Mouse (Mus musculus) neural tube, embryonic 14.5 days (tissue): ENCODE data around the gene Rd3l. TPM values are rescaled to one million over a fixed set of nuclear protein-coding genes. Genes with fewer than 3 reads are reported as not detected.

ENCODE experiments used
- ATAC-seq: fragments of 200-750 bp; cut with Nextera tagmentation; 2 replicates; pipeline ENCODE4 v1.8.0; 2017; ENCODE audit warnings: low read depth, mild to moderate bottlenecking, moderate TSS enrichment, moderate library complexity
- H3K27ac ChIP-seq: fragments of 300-500 bp; sonication (generic); 2 replicates; pipeline ENCODE4 v1.5.1; 2014; ENCODE audit warnings: low read depth, mild to moderate bottlenecking, control low read depth, low read length, moderate library complexity, mixed read lengths
- H3K27me3 ChIP-seq: fragments of 300-500 bp; sonication (generic); 2 replicates; pipeline ENCODE4 v1.6.1; 2014; ENCODE audit warnings: low read length; ENCODE audit not compliant: control insufficient read depth, insufficient read depth
- H3K36me3 ChIP-seq: fragments of 300-500 bp; sonication (generic); 2 replicates; pipeline ENCODE4 v1.6.1; 2014; ENCODE audit warnings: low read length, mixed read lengths; ENCODE audit not compliant: control insufficient read depth, insufficient read depth
- H3K4me1 ChIP-seq: fragments of 300-500 bp; sonication (generic); 2 replicates; pipeline ENCODE4 v1.6.1; 2014; ENCODE audit warnings: low read length; ENCODE audit not compliant: control insufficient read depth, insufficient read depth
- H3K4me2 ChIP-seq: fragments of 300-500 bp; sonication (generic); 2 replicates; pipeline ENCODE4 v1.6.1; 2014; ENCODE audit warnings: mild to moderate bottlenecking, low read depth, low read length, control low read depth
- H3K4me3 ChIP-seq: fragments of 300-500 bp; sonication (generic); 2 replicates; pipeline ENCODE4 v1.5.1; 2014; ENCODE audit warnings: low read depth, low read length, control low read depth, mixed read lengths
- H3K9ac ChIP-seq: fragments of 300-500 bp; sonication (generic); replicated peaks from 2 replicates; pipeline ENCODE4 v1.6.1; 2014; ENCODE audit warnings: low read depth, mild to moderate bottlenecking, control low read depth, low read length, mixed read lengths
- H3K9me3 ChIP-seq: fragments of 300-500 bp; sonication (generic); 2 replicates; pipeline ENCODE4 v1.6.1; 2016; ENCODE audit warnings: low read length; ENCODE audit not compliant: control insufficient read depth
- WGBS: fragments of 180-500 bp; shearing (Covaris S2); extraction: QIAGEN DNeasy Blood & Tissue Kit; methylation state at CpG from one replicate; pipeline ENCODE4 v1.1.7; 2014; 5-methylcytosine and 5-hydroxymethylcytosine counted together
- polyA plus RNA-seq: library from polyadenylated mRNA; unstranded; fragments of >200 nt; fragmentation: Nextera tagmentation; extraction: Ambion mirVana; gene quantifications from 2 replicates; pipeline ENCODE4 v1.2.1, GENCODE M21; 2014

The Rd3l gene
- polyA plus RNA-seq, 1 experiment from 2014 or later = not detected

DNA sequence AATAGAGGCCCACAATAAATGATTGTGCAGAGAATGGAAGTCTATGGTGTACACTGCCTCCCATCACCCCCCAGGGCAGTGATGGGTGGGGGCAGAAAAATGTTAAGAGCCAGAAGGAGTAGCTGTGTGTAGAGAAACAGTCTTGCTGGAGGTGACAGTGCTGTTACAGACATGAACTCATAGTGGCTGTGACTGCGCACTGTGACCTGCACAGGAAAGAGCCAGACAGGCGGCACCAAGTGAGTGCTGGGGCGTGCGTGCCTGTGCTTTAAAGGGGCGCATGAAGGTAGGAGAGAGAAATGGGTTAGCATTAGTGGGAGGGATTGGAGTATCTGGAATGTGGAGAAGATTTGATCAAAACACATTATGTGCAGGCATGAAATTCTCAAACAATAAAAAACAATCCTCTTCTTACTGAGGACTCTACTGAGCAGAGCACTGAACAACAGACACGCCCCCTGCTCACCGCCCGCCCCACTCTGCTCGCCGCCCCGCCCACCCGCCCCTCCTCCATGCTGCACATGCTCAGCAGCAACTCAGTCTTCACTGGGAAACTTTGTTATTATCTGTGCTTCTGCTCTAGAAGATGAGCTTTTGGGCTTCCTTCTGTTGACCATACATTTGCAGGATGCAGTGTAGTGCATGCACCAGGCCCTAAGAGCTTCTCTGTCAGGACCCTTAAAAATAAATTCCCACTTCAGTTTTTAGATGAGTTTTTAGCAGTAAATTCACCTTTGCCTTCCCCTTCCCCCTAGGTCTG is 31.6 kb upstream of the Rd3l start:
- H3K9me3 ChIP-seq = no peaks in the 10 kb centered on the region
- H3K4me1 ChIP-seq = no peaks in the 10 kb centered on the region
- H3K4me3 ChIP-seq = no peak overlapping the region
- peak overlapping the region; percentile 34; the same call in 1 of the 2 replicates for H3K4me2 ChIP-seq
- peak; percentile 69; the same call in 1 of the 2 replicates for ATAC-seq
- no peaks in the 10 kb centered on the region for H3K27me3 ChIP-seq
- 30% methylated on average over 12 of the region's 12 CpGs for WGBS
- no peaks in the 10 kb centered on the region for H3K36me3 ChIP-seq
- H3K9ac ChIP-seq = no peak overlapping the region
- no peak overlapping the region for H3K27ac ChIP-seq

- Histone ChIP-seq H3K9ac (no peak overlapping the region), H3K36me3 (no peaks in the 10 kb centered on the region), H3K4me3 (no peak overlapping the region), H3K4me2 (no peak overlapping the region), H3K9me3 (no peaks in the 10 kb centered on the region), H3K27me3 (no peaks in the 10 kb centered on the region), H3K27ac (no peak overlapping the region), H3K4me1 (no peaks in the 10 kb centered on the region)
- ATAC-seq = no peak
- WGBS = 24% methylated on average over 8 of the region's 8 CpGs
These were observed 20.1 kb upstream of the Rd3l start for GRCm38 (mm10) chr12:112001223-112001622.

DNA sequence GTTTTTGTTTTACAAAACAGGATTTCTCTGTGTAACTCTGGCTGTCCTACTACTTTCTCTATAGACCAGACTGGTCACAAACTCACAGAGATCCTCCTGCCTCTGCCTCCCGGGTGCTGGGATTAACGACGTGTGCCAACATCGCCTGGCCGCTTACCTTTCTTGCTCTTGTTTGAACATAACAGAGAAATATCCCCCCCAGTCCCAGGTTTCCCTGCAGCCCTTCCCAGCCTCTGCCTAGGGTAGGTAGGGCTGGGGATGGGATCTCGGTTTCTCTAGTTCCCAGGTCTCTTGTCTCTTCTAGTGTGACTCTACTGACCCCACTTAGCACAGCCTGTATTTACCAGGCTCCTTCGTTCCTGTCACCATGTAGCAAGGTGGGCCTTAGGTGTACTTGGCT is 18.6 kb upstream of the Rd3l start:
- WGBS = 95% methylated on average over 7 of the region's 7 CpGs
- H3K27me3 ChIP-seq = no peaks in the 10 kb centered on the region
- ATAC-seq = no peak

DNA sequence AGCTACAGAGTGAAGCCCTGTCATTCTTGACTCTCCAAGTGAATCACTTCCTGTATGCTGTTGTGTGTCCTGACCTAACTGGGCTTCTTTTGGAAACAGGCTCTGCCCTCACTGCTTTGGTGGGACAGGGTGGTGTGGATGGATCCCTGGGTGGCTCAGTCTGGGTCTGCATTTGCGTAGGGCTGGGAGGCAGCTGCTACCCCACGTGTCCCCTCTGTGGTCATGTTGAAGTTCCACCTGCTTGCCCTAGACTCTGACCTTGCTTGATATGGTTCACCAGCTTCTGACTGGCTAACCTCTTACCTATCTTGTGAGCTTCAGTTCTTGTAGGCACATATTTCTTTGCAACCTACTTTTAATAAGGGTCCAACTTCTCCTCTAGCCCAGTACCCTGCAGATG is 14.0 kb upstream of the Rd3l start:
- no peaks in the 10 kb centered on the region for H3K27me3 ChIP-seq
- no peaks in the 10 kb centered on the region for H3K36me3 ChIP-seq
- no peak overlapping the region for H3K27ac ChIP-seq
- no peak overlapping the region for H3K4me3 ChIP-seq
- H3K9me3 ChIP-seq = no peaks in the 10 kb centered on the region
- H3K4me2 ChIP-seq = no peak overlapping the region
- 85% methylated on average over 2 of the region's 2 CpGs for WGBS
- no peaks in the 10 kb centered on the region for H3K4me1 ChIP-seq
- ATAC-seq = no peak
- H3K9ac ChIP-seq = no peak overlapping the region

More for the DNA sequence above, 18.6 kb upstream of the Rd3l start:
- no peaks in the 10 kb centered on the region for H3K36me3 ChIP-seq
- H3K4me2 ChIP-seq = no peak overlapping the region
- H3K9me3 ChIP-seq = no peaks in the 10 kb centered on the region
- H3K9ac ChIP-seq = no peak overlapping the region
- no peak overlapping the region for H3K4me3 ChIP-seq
- H3K4me1 ChIP-seq = no peaks in the 10 kb centered on the region
- no peak overlapping the region for H3K27ac ChIP-seq

- H3K4me1 ChIP-seq = no peaks in the 10 kb centered on the region
- no peak overlapping the region for H3K4me2 ChIP-seq
- H3K9me3 ChIP-seq = no peaks in the 10 kb centered on the region
- H3K36me3 ChIP-seq = no peaks in the 10 kb centered on the region
- ATAC-seq = no peak
- no peak overlapping the region for H3K9ac ChIP-seq
- H3K27me3 ChIP-seq = no peaks in the 10 kb centered on the region
- H3K27ac ChIP-seq = no peak overlapping the region
- H3K4me3 ChIP-seq = no peak overlapping the region
- WGBS = 89% methylated on average over 5 of the region's 5 CpGs
These were observed 11.5 kb upstream of the Rd3l start for GRCm38 (mm10) chr12:111992626-111993025.

DNA sequence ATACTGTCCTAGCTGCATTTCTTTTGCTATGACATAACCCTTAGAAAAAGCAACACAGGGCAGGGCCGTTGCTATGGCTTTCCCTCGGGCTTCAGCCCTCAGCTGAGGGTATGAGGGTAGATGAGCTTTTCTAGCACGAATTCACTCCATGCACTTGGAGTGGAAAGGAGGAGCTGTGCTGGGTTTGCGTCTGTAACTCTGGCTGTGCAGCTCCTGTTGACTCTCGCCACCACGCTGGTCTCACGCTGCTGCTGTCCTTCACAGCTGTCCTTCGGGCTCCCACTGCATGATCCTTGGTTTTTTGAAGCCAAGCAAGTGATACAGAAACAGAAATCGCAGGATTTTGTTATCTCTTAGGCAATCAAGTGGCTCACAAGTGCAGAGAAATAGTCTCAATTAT is 5.6 kb upstream of the Rd3l start:
- Histone ChIP-seq H3K4me2 (no peak overlapping the region), H3K4me3 (no peak overlapping the region), H3K36me3 (no peaks in the 10 kb centered on the region), H3K27me3 (no peaks in the 10 kb centered on the region), H3K9me3 (no peaks in the 10 kb centered on the region), H3K9ac (no peak overlapping the region), H3K27ac (no peak overlapping the region), H3K4me1 (no peaks in the 10 kb centered on the region)
- ATAC-seq = no peak
- 61% methylated on average over 9 of the region's 9 CpGs for WGBS

DNA sequence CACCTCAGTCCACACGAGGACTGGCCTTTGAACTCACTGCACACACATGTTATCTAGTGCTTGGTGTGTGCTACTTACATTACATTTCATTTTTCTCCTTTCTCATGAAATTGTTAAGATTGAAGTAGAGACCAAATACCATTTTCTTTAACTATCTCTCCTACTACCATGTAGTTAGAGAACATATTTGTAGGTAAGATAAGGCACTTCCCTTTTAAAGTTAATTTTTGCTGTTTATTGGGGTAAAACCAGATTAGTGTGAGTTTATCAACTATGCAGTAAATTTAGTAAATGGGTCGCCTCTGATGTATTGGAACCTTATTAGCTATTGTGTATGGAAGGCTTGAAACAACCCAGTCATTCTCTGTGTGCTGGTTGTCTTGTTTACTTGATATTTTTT is 2.0 kb upstream of the Rd3l start:
- WGBS = 83% methylated on average over 2 of the region's 2 CpGs
- H3K4me2 ChIP-seq = no peak overlapping the region
- H3K27me3 ChIP-seq = no peaks in the 10 kb centered on the region

GRCm38 (mm10) chr12:111981831-111982230 is 714 bp upstream of the Rd3l start:
- H3K4me2 ChIP-seq = no peak overlapping the region
- H3K27ac ChIP-seq = no peak overlapping the region
- WGBS = 74% methylated on average over 8 of the region's 8 CpGs
- no peaks in the 10 kb centered on the region for H3K9me3 ChIP-seq
- H3K4me1 ChIP-seq = no peaks in the 10 kb centered on the region
- no peak overlapping the region for H3K9ac ChIP-seq
- H3K27me3 ChIP-seq = no peaks in the 10 kb centered on the region
- no peaks in the 10 kb centered on the region for H3K36me3 ChIP-seq
- H3K4me3 ChIP-seq = no peak overlapping the region
- no peak for ATAC-seq

More for the DNA sequence above, 2.0 kb upstream of the Rd3l start:
- Histone ChIP-seq H3K9me3 (no peaks in the 10 kb centered on the region), H3K36me3 (no peaks in the 10 kb centered on the region), H3K4me3 (no peak overlapping the region), H3K9ac (no peak overlapping the region), H3K27ac (no peak overlapping the region), H3K4me1 (no peaks in the 10 kb centered on the region)
- no peak for ATAC-seq

- Histone ChIP-seq H3K36me3 (no peaks in the 10 kb centered on the region), H3K27ac (no peak overlapping the region), H3K9me3 (no peaks in the 10 kb centered on the region), H3K27me3 (no peaks in the 10 kb centered on the region), H3K9ac (no peak overlapping the region), H3K4me1 (no peaks in the 10 kb centered on the region), H3K4me3 (no peak overlapping the region), H3K4me2 (no peak overlapping the region)
- 81% methylated on average over 6 of the region's 6 CpGs for WGBS
- no peak for ATAC-seq
These were observed 2.8 kb downstream of the Rd3l start for GRCm38 (mm10) chr12:111978274-111978673.
